Mouse (Mus musculus) MEL (cell line): ENCODE data around the gene Rbms3.

ENCODE experiments used
- CHD2 ChIP-seq: IDR thresholded peaks from 2 replicates; pipeline ENCODE4 v1.6.1; 2011; ENCODE audit warnings: low read length, improper control_type of control experiment
- CTCF ChIP-seq, 3 experiments: IDR thresholded peaks in 2 of 3; conservative IDR thresholded peaks in 1 of 3; 2 replicates each; pipeline ENCODE4 v1.5.1; 2011 to 2012; ENCODE audit warnings: low read length in 3 of 3, low read depth in 2 of 3, mild to moderate bottlenecking in 2 of 3, improper control_type of control experiment in 1 of 3, inconsistent platforms in 1 of 3, mixed read lengths in 1 of 3, moderate library complexity in 1 of 3; ENCODE audit not compliant: control insufficient read depth in 1 of 3, insufficient read depth in 1 of 3, poor library complexity in 1 of 3, severe bottlenecking in 1 of 3
- EP300 ChIP-seq, 2 experiments: IDR thresholded peaks; 2 replicates each; pipeline ENCODE4 v1.6.1; 2011; ENCODE audit warnings: improper control_type of control experiment in 2 of 2, low read length in 2 of 2, low read depth in 1 of 2, mild to moderate bottlenecking in 1 of 2
- HCFC1 ChIP-seq: IDR thresholded peaks from 2 replicates; pipeline ENCODE4 v1.6.1; 2012; ENCODE audit warnings: low read depth, mild to moderate bottlenecking, inconsistent platforms, low read length, improper control_type of control experiment, moderate library complexity
- NRF1 ChIP-seq: IDR thresholded peaks from 2 replicates; pipeline ENCODE4 v1.6.1; 2014; ENCODE audit warnings: low read depth, mild to moderate bottlenecking, inconsistent platforms, low read length, improper control_type of control experiment, moderate library complexity; ENCODE audit not compliant: poor library complexity, insufficient read depth, severe bottlenecking
- POLR2A ChIP-seq, 2 experiments: IDR thresholded peaks; 2 replicates each; pipeline ENCODE4 v1.6.1; 2011 to 2012; ENCODE audit warnings: low read length in 2 of 2, mild to moderate bottlenecking in 2 of 2, control low read depth in 1 of 2, improper control_type of control experiment in 1 of 2, low read depth in 1 of 2, moderate library complexity in 1 of 2; ENCODE audit not compliant: control insufficient read depth in 1 of 2, insufficient read depth in 1 of 2, poor library complexity in 1 of 2
- TBP ChIP-seq: IDR thresholded peaks from 2 replicates; pipeline ENCODE4 v1.8.0; 2011; ENCODE audit warnings: low read depth, low read length, improper control_type of control experiment
- TCF12 ChIP-seq: IDR thresholded peaks from 2 replicates; pipeline ENCODE4 v1.6.1; 2014; ENCODE audit warnings: low read depth, mild to moderate bottlenecking, inconsistent platforms, low read length, improper control_type of control experiment, moderate library complexity
- ZKSCAN1 ChIP-seq: IDR thresholded peaks from 2 replicates; pipeline ENCODE4 v1.6.1; 2012; ENCODE audit warnings: low read depth, mild to moderate bottlenecking, inconsistent platforms, low read length, improper control_type of control experiment, moderate library complexity

DNA sequence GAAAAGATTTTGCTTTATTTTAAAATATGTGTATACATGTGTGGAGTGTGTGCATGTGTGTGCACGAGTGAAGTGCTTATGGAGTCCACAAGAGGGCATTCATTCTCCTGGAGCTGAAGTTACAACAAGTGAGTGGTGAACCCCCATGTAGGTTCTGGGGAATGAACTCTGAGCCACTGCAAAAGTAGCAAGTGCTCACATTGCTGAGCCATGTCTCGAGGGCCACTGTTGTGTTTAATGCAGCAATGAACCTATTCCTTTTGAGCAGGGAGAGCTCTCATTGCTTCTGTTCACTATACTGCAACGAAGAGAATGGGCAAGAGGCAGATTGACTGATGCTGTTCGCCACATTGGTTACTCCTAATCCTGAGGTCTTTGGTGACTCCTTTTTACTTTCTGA lies 780.8 kb downstream of the Rbms3 start:
- TF ChIP-seq HCFC1 (no peak), EP300 (IDR thresholded peaks at IDR 0.05; ENCODE audit: low read depth in 1 of 2, low read length in 2 of 2) (no peak), TBP (no peak), CHD2 (no peak), NRF1 (no peak), TCF12 (no peak), CTCF (IDR thresholded peaks at IDR 0.05 in 2 of 3, conservative IDR thresholded peaks at IDR 0.05 in 1 of 3; ENCODE audit: control insufficient read depth in 1 of 3, insufficient read depth in 1 of 3, low read depth in 2 of 3, low read length in 3 of 3, poor library complexity in 1 of 3, severe bottlenecking in 1 of 3) (no peak; a peak in 1 of 6 replicates), POLR2A (IDR thresholded peaks at IDR 0.05; ENCODE audit: control insufficient read depth in 1 of 2, insufficient read depth in 1 of 2, low read depth in 1 of 2, low read length in 2 of 2, poor library complexity in 1 of 2) (no peak), ZKSCAN1 (no peak)
